Mouse (Mus musculus) bone marrow, adult 2 months (tissue): Measurements from ENCODE around the gene Vldlr.

ENCODE experiments used
- CTCF ChIP-seq: fragments of 200-500 bp; IDR thresholded peaks from 2 replicates; pipeline ENCODE4 v1.5.1; 2011; ENCODE audit warnings: low read length, control low read depth; ENCODE audit not compliant: control insufficient read depth, insufficient read depth
- POLR2A ChIP-seq: fragments of 200-500 bp; IDR thresholded peaks from 2 replicates; pipeline ENCODE4 v1.6.1; 2011; ENCODE audit warnings: low read depth, mild to moderate bottlenecking, control low read depth, low read length, borderline replicate concordance; ENCODE audit not compliant: control insufficient read depth

DNA sequence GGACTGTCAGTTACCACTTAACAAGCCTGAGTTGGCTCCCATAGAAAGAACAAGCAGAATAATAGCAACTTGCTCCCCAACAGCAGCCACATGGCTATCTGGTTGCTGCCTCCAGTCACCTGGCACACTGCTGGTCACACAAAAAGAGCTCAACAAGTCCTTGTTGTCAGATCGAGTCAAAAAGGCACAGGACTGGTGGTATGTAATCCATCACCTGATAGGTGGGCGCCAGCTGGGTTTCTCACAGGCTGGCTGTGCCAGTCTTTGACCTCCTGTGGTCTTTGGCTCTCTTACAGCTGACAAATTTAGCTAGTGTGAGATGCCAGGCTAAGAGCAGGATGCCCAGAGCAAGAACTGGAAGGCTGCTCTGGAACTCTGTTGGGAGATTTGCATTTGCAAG lies 5.3 kb upstream of the Vldlr start:
- TF ChIP-seq CTCF, result no peak
- TF ChIP-seq POLR2A, result no peak
